Mouse (Mus musculus) c-Kit-negative CD71-positive TER-119-positive erythroid progenitor cells, embryonic 14.5 days (primary cell): Measurements from ENCODE around the gene D630003M21Rik.

Experiments
- DNase-seq: peaks from one replicate; pipeline ENCODE4 v3.0.0-alpha.2; 2013; ENCODE audit warnings: low read depth, low spot score

The D630003M21Rik gene

GRCm38 (mm10) chr2:158228670-158229502, at the start of gene D630003M21Rik:
D630003M21Rik (minus strand) TSS chr2:158229222.
- no peak for DNase-seq

GRCm38 (mm10) chr2:158276878-158277277, 47.9 kb upstream of the D630003M21Rik start:
- DNase-seq = no peak

GRCm38 (mm10) chr2:158276451-158276850, 47.4 kb upstream of the D630003M21Rik start:
- no peak for DNase-seq

GRCm38 (mm10) chr2:158275811-158276210, 46.8 kb upstream of the D630003M21Rik start:
- no peak for DNase-seq

GRCm38 (mm10) chr2:158275349-158275748, 46.3 kb upstream of the D630003M21Rik start:
- peak; percentile 2 for DNase-seq

GRCm38 (mm10) chr2:158273646-158274045, 44.6 kb upstream of the D630003M21Rik start:
- no peak for DNase-seq

- no peak for DNase-seq
Observed at GRCm38 (mm10) chr2:158270017-158270416, 41.0 kb upstream of the D630003M21Rik start.

GRCm38 (mm10) chr2:158264877-158265276, 35.9 kb upstream of the D630003M21Rik start:
- no peak for DNase-seq

- DNase-seq = no peak
Observed at GRCm38 (mm10) chr2:158259498-158259897, 30.5 kb upstream of the D630003M21Rik start.

GRCm38 (mm10) chr2:158258781-158259180, 29.8 kb upstream of the D630003M21Rik start:
- DNase-seq = peak; percentile 31

- no peak for DNase-seq
Observed at GRCm38 (mm10) chr2:158258005-158258418, 29.0 kb upstream of the D630003M21Rik start, which contains the start of gene Bpi. Bpi (plus strand) TSS chr2:158258094.

GRCm38 (mm10) chr2:158256894-158257293, 27.9 kb upstream of the D630003M21Rik start:
- no peak for DNase-seq

- no peak for DNase-seq
Observed at GRCm38 (mm10) chr2:158253806-158254205, 24.8 kb upstream of the D630003M21Rik start.

GRCm38 (mm10) chr2:158250558-158250957, 21.5 kb upstream of the D630003M21Rik start:
- no peak for DNase-seq

GRCm38 (mm10) chr2:158248318-158248717, 19.3 kb upstream of the D630003M21Rik start:
- DNase-seq = no peak

- DNase-seq = no peak
Observed at GRCm38 (mm10) chr2:158247852-158248251, 18.8 kb upstream of the D630003M21Rik start.

- no peak for DNase-seq
Observed at GRCm38 (mm10) chr2:158245072-158245817, 16.2 kb upstream of the D630003M21Rik start.

- no peak for DNase-seq
Observed at GRCm38 (mm10) chr2:158243129-158243870, 14.3 kb upstream of the D630003M21Rik start.

- no peak for DNase-seq
Observed at GRCm38 (mm10) chr2:158242170-158242896, 13.3 kb upstream of the D630003M21Rik start.

GRCm38 (mm10) chr2:158241126-158241738, 12.2 kb upstream of the D630003M21Rik start:
- DNase-seq = no peak

- DNase-seq = no peak
Observed at GRCm38 (mm10) chr2:158238101-158238500, 9.1 kb upstream of the D630003M21Rik start.
